Mouse (Mus musculus): Measurements from ENCODE around the gene Kcne1l. TPM values are rescaled to one million over a fixed set of nuclear protein-coding genes. Genes with fewer than 3 reads are reported as not detected.

Kcne1l gene
- polyA plus RNA-seq (2015; fragmentation: Nextera tagmentation; extraction: Ambion mirVana), result 14.3 and 17.2 TPM in 2 replicates

GRCm38 (mm10) chrX:142305869-142306581 lies at the start of gene Kcne1l:
TSS of gene Kcne1l (minus strand) at chrX:142306294.

Other genes starting within 250 kb of the Kcne1l start
- 0.02 TPM in 1 of 2 replicates, not detected in the other for gene Gucy2f, start 109.4 kb downstream of the Kcne1l start, polyA plus RNA-seq (2015; fragmentation: Nextera tagmentation; extraction: Ambion mirVana)
- 6.4 and 7.0 TPM in 2 replicates for gene Nxt2, start 79.5 kb downstream of the Kcne1l start, polyA plus RNA-seq (2015; fragmentation: Nextera tagmentation; extraction: Ambion mirVana)
- 10.5 and 10.7 TPM in 2 replicates for gene Acsl4, start 84.2 kb upstream of the Kcne1l start, polyA plus RNA-seq (2015; fragmentation: Nextera tagmentation; extraction: Ambion mirVana)